Mouse (Mus musculus): ENCODE measurements around the gene Gm28551.
"Not testable (repeated sequence)": the region's sequence is repeated elsewhere in the genome, so short reads cannot be mapped to it uniquely, and the experiment has no call there.

Gene Gm28551

DNA sequence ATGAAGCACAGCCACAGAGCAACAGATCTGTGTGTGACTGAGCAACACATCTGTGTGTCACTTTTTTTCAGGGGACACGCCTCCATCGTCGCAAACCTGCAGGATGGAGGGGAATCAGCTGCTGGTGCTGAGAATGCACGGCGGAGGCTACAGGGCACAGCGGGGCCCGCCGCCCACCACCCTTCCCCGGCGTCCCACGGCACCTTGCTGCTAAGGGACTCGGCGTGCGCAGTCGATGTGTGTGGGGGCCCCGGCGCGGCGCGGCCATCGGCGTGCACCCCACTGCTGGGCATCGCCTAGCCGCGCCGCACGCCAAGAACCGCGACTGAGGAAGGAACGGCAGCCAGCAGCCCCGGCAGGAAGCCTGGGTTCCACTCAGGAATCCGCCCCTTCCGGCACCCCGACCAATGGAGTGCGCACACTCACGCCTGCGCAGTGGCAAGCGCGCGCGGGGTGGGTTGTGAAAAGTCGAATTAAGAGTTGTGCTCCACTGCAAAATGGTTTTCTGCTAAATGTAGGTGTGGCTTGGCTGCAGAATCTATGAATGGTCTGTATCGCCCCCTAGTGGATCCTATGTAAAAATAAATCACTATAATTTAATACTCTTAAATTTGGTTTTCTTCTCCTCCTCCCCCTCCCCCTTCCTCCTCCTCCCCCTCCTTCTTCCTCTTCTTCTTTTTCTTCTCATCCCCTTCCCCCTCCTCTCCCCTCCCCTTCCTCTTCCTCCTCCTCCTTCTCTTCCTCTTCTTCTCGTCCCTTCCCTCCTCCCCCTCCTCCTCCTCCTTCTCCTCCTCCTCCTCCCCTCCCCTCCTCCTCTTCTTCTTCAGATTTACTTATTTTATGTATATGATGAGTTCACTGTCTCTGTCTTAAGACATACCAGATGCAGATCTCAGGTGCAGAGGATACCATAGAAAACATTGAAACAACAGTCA, at the start of gene Gm28551, which contains the start of the genes Asdurf and Asnsd1:
Gene Gm28551, minus strand, starts transcription at position 341 of the 935 bp plus-strand sequence.
Gene Asdurf, minus strand, starts transcription at position 293 of the 935 bp plus-strand sequence.
Gene Asnsd1, minus strand, starts transcription at position 426 of the 935 bp plus-strand sequence.
- peak; percentile 98 for DNase-seq

DNA sequence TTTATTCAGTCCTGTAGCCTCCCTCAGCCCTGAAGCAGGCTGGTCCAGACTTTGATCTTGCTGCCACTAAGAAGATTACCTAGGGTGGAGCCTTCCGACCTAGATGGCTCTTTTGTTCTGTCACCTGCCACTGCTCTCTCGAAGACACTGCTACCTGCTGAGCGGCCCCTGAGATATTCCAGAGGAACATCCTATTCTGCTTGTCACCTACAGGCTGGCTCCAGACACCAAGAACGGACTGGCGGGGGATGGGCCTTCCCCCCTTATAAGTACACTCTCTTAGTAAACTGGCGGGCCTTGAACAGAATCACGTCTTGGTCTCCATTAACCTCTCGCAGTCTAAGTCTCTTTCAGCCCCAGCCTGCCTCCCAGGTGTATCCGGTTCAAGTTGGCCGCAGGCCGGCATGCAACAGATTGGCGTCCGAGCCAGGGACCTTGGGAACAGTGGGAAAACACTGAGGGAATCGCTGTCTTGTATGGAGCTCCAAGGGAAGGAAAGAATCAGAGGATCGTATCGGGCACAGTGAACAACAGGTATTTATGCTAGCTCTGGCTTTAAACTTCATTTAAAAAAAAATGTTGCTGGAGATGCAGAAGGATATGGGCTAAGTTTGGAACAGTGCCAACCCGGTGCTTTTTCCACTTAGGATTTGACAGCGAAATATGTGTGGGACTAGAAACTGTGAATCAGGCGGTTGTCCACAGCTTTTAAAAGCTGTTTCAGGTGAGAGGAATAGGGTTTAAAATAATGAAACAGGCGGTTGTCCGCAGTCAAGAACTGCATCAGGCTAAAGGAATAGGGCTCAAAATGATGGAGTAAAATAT, 41.7 kb upstream of the Gm28551 start:
- peak; percentile 1 for DNase-seq

DNA sequence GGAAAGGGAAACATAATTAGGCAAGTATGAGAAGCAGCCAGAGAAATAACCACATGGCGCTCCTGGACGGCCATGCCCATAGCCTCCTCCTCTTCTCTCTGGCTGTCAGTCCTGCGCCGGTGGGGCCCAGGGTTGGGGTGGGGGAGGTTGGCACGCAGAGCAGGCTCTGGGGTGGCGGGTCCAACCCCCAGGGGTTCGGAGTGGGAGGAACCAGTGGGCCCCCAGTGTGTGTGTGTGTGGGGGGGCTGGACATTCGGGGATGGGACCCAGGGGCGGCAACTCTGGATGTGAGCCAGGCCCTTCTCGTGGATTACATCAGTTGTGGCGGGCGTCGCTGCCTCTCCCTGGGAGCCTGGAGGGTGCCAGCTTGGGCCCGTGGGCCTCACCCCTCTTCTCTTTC, 36.3 kb upstream of the Gm28551 start:
- DNase-seq, result no peak

DNA sequence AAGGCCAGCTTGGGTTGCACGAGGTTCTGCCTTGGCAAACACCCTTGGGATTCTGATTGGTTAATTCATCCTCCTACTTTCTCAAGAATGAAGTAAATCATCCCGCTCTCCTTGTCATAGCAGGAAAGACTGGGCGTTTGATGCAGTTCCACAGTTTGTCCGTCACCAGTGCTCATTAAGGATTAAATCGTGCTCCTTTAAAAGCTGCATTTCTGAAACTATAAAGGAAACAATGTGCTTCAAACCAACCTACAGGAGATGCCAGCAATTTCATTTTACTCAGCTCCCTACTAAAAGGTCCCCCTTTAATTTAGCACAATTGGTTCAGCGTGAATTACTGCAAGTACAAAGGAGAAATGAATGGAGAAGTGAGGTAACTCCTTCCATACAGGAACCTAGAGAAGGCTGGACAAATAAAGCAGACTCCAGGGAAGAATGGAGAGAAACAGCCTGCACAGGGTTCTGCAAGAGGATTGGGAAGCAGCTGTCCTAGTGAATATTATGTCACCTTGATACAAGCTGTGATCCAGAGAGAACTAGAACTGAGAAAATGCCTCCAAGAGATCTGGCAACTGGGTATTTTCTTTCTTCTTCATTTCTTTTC, 31.7 kb upstream of the Gm28551 start:
- no peak for DNase-seq

DNA sequence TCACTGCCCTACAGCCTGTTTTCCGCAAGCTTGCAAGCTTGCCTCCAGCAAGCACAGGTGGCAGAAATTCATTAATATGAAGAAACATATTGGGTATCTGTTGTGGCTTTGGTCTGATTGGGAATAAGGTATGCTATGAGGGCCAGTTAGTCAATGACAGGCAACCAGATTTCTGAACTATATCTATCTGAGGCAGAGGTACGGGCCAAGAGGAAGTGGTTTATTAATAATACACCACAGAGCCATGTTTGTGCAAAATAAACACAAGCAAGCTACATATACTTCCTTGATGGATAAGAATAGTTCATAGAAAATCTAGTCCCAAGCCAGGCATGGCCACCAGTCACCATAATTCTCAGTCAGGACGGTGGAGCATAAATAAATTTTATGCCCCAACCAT, 25.3 kb upstream of the Gm28551 start:
- no peak for DNase-seq

DNA sequence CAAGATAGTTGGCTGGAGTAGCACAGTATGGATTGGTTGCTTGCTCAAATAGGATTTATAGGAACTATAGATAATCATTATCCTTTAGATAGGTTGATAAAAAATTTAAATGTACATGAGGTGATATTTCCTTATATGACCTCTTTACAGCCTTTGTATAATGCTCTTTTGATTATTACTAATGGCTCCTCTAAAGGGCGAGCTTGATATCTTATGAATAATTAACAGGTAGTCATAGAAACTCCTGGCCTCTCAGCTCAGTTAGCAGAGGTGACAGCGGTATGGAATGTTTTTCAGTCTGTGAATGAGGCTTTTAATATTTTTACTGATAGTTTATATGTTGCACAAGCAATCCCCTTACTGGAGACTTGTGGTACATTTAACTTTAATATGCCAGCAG, 23.5 kb upstream of the Gm28551 start:
- DNase-seq, result not testable (repeated sequence)

DNA sequence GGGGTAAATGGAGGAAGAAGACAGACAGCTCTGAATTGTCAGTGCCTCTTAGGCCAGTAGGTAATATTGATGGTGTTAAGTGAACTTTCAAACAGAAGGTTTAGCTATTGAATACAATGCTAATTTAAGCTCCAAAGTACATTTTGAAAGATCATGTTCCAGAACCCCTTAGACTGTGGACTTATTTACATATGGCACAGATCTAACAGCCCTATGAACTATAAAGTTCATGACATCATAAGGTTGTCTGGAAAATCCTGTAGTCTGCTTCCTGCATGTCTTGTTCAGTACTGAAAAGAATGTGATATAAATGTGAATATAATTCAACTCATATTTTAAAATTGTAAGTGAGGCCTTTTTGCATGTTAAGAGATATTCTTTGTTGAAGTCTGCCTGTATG, 6.5 kb upstream of the Gm28551 start:
- DNase-seq, result no peak

DNA sequence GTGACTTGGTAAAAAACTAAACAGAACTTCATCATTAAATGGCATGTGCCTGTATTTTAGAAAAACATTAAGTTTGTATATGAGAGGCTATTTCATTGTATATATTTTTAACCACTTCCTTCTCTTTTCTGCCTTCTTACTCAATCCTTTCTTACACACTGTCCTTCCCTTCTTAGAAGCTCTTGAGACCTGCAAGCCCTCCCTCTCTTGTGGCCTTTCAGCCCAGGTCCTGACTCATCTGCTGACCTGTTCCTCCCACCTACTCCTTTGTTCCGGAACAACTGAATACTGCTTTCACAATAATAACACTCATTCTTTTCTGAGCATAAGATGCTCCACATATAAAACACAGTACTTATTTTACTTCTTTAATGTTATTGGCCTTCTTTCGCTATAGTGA, 11.4 kb downstream of the Gm28551 start:
- DNase-seq, result no peak

DNA sequence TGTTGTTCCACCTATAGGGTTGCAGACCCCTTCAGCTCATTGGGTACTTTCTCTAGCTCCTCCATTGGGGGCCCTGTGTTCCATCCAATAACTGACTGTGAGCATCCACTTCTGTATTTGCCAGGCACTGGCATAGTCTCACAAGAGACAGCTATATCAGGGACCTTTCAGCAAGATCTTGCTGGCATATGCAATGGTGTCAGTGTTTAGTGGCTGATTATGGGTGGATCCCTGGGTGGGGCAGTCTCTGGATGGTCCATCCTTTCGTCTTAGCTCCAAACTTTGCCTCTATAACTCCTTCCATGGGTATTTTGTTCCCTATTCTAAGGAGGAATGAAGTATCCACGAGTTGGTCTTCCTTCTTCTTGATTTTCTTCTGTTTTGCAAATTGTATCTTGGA, 15.1 kb downstream of the Gm28551 start:
- not testable (repeated sequence) for DNase-seq

DNA sequence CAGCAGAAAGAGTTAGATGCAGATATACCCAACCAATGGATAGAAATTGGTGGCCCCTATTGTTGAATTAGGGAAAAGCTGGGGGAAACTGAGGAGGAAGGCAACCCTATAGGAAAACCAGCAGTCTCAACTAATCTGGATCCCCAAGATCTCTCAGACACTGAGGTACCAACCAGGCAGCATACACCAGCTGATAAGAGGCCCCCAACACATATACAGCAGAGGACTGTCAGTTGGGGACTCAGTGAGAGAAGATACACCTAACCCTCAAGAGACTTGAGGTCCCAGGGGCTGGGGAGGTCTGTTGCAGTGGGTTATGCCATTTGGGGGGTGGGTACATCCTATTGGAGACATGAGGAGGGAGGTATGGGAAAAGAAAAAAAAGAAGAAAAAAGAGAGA, 17.0 kb downstream of the Gm28551 start:
- no peak for DNase-seq

DNA sequence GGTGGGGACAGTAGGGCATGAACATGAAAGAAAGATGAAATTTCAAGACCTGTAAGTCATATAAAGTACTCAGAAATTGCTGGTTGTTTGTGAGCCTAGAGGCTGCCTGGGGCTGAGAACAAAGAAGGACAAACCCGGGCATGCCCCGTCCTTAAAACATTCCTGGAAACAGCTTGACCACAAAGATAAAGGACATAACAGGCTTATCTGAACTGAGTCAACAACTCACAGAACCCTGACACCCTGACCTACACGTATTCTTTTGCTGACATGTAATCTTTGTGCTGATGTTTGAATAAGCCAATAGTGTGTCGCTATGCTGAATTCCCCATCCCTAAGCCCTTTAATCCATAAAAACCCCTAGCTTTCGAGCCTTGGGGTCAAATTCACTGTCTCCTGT, 18.9 kb downstream of the Gm28551 start:
- not testable (repeated sequence) for DNase-seq

DNA sequence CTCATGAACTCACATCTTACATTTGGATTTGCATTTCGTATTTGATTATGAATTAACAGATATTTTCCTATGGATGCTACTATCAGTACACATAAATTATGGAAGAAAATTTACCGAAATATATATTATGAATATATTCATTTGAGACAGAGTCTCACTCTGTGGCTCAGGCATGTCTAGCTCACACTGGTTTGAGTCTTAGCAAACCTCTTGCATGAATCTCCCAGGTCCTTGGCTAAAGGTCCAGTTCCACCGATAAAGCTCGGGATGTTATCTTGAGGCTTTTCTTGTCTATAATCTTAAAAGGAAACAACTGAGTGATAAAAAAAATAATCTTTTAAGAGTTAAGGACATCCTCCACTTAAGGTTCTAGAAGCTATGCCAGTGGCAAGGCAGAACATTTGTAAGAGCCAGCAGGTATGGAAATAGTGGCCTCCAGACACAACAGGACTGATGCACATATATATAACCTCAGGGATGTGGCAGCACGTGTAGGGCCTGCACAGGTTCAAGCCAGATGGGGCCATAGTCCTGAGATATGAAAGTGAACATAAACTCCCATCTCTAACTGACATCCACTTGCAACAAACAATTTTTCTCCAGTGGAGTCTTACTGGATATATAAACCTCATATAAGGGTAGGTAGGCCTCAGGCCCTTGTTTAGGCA, 27.5 kb downstream of the Gm28551 start:
- no peak for DNase-seq

DNA sequence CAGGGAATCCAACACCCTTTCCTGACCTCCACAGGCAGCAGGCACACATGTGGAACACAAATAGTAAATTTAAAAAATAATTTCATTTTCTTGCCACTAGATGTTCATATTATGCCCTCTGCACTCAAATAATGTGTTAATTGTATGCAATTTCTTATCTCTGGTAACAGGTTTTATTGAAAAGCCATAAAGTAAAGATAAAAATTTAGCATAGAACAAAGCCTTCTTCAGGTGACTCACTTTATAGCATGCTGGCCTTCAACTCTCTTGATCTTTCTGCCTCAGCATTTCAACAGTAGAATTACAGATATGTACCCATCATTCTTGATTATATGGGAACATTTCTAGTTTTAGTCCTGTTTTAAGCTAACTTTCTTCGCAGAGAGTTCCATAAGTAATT, 28.2 kb downstream of the Gm28551 start:
- DNase-seq, result no peak

DNA sequence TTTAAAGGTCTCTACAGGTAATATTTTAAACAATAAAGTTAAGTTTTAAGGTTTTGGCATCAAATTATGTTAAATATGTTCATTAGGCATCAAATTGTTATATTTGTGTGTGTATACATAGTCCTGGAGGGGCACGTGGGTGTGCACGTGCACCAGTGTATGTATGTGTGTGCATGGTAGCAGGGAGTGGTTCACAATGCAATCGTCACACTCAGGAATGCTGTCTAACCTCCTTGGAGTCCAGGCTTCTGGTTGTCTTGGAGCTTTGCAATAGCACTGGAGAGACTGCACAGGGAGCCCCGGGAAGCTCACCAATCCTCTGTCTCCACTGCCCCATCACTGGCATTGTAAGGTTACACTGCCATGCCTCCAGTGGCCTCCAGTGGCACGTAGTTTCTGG, 29.2 kb downstream of the Gm28551 start:
- no peak for DNase-seq

DNA sequence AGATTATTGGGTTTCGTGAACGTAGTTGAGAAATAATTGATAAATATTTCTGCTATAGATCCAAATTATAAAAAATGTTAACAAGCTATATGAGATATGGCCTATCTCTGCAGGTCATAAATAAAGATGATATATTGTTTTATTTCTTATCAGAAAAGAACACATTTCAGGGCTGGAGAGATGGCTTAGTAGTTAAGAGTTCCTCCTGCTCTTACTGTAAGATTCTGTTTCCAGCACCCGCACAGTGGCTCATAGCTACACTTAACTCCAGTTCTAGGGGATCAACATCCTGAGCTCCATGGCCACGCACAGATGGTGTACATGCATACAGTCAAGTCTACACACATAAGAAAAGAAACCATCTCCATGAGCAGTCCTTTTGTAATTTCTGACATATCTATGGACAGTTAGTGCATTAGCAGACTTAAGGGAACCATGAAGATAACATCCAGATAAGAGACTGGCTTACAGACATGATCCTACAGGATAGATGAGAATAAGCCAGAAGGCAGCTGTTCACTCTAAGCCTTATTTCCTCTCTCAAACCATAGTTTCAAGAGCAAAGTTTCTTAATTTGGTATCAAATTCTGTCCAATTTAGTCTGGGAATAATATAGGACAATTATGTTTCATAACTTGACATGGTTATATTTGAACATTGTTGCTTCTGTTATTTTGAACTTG, 30.7 kb downstream of the Gm28551 start:
- no peak for DNase-seq

DNA sequence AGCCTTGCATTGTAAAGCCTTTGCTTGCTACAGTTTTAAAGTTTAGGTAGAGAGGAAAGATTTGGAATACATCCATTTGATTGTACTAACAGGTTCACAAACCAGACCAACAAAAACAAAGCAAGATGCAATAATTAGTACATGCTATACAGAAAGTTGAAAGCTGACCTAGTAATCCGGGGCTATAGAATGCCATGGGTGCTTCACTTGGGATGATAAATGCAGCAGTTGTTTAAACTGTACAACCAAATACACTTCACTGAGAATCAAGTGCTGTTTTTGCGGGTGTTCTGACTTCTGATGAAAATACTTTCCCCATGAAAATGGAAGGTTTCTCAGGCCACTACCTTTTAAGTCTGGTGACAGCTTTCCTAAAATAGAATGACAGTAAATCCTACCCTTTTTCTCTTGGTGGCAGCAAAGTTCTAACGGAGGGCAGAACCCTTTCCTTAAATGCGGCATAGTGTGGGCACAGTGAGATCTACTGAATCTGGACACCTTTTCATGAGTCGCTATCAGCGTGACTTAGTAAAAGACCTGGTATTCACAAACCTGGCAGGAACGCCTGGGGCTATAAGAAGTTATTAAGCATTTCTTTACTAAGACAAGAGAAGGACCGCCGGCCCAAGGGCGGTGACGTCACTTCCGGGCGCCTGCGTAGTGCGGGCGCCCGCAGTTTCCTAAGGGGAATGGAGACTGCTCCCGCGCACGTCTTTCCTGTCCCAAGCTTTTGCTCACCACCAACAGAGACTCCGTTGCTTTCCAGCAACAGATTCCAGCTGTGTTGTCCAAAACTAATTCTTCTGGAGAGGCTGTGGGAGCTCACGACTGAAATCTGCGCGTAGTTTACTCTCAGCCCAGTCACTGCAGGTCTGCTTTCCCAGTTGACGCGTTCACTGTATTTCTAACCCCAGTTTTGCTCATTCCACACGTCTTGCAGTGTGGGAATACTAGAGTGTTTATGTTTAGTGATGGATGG, 39.2 kb downstream of the Gm28551 start, which contains the start of gene Osgepl1:
Gene Osgepl1, plus strand, starts transcription at position 636 of the 979 bp plus-strand sequence.
- DNase-seq, result peak; percentile 91

DNA sequence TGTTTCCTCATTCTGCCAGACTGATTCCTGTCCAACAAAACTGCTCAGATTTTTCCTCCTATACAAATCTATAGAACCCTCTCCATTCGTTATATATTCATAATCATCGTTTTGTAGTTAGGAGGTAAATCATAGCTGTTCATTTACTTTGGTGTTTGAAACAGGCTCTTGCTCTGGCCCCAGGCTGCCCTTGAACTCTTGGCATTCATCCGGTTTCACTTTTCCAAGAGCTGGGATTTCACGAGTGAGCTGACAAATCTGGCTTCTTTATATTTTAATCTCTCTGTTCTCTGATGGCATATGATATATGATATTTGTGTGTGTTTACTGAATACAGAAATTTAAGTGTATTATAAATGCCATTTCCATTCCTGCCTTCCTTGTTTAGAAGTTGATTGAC, 52.0 kb downstream of the Gm28551 start:
- no peak for DNase-seq

DNA sequence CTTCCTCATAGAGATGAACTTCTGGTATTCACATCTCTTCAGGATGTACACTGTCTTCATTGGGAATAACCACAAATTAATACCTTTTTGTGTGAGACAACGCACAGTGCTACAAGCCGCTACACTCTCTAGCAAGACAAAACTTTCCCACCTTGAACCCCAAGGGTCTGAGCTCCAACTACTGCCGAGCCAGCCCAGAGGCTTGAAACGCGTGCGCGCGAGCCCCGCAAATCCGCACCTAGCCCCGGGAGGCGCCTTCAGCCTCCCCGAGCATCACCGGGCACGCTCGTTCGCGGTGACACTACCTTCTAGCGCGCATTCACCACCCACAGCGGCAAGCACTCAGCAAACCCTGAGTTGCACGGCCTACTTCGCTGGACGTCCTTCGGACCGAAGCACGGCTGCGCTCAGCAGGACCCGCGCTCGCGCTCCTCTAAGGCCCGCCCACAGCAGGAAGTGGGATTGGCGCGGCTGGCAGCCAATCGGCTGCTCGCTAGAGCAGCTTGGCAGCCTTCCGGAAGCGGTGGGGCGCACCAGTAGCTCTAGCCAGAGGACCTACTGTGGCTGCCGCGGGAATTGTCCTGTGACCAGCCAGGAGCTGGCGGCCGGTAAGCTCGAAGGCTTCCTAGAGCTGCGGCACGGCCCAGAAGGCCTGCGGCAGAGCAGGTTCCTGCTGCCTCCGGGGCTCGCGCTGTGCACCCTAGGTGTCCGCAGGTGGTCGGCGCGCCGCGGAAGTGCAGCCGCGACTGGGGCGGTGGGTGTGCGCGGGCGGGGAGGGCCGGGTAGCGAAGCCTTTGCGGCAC, 55.7 kb downstream of the Gm28551 start, which contains the start of the genes Pms1, Ormdl1 and Gm28778:
Gene Pms1, minus strand, starts transcription at position 438 of the 803 bp plus-strand sequence.
Gene Ormdl1, plus strand, starts transcription at position 515 of the 803 bp plus-strand sequence.
Gene Gm28778, plus strand, starts transcription at position 531 of the 803 bp plus-strand sequence.
- DNase-seq, result peak; percentile 97

DNA sequence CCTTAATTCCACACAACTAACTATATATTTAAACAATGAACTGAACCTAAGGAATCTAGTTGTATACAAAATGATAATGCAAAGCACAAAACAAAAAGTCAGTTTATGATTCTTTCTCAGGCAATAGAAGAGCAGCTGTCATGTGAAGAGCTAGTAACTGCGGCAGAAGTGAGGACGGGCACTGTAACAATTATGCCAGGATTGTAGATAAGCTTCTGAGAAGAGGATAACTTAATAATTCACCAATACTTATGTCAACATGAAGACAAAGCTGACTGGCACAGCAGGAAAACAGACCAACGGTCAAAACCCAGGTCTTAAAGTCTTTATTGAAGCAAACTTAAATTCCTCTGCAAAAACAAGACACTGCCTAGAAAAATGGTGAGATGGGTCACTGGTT, 61.3 kb downstream of the Gm28551 start:
- DNase-seq, result no peak

All from retina, postnatal 1 day (tissue).